Mouse (Mus musculus): ENCODE data around the gene Fgfr2.
"Not testable (repeated sequence)": the region's sequence is repeated elsewhere in the genome, so short reads cannot be mapped to it uniquely, and the experiment has no call there.

The Fgfr2 gene

DNA sequence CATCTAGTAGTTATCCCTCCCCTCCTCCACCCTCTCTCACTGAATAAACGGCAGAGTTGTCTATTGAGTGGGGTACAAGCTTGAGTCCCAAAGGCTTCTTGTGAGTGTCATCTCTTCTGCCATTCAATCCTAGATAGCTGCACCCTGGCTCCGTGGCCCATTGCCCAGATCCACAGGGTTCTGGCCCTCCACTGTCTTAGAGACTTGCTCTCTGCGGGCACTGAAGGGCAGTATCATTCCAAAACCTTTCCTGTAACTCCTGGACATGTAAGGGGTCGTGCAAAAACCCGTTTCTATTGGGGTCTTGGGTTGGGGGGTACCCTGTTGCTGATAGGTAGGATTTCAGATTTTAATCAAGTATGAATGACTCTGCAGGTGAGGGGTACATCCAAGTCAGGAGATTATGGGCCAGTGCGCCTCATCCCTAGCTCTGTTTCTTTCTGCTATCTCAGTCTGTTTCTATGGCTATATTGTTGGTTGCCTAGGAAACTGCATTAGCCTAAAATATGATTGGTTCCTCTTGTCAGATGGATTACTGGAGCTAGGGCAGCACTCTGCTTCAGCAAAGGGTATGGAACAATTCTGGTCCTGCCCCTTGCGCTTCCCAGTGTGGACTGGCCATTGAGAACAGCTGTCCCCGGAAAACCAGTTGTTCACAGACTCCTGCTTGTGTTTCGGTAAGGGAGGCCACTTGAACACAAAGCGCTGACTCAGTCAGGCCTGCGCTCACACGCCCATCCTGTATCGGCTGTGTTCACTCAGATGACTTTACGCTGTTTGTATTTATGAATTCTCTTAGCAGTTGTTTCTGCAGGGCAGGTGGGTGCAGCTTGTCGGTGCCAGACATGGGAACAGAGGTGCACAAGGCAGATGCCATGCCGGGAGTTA is 2426.6 kb downstream of the Fgfr2 start:
- no peak for DNase-seq (ENCODE audit: low spot score)

DNA sequence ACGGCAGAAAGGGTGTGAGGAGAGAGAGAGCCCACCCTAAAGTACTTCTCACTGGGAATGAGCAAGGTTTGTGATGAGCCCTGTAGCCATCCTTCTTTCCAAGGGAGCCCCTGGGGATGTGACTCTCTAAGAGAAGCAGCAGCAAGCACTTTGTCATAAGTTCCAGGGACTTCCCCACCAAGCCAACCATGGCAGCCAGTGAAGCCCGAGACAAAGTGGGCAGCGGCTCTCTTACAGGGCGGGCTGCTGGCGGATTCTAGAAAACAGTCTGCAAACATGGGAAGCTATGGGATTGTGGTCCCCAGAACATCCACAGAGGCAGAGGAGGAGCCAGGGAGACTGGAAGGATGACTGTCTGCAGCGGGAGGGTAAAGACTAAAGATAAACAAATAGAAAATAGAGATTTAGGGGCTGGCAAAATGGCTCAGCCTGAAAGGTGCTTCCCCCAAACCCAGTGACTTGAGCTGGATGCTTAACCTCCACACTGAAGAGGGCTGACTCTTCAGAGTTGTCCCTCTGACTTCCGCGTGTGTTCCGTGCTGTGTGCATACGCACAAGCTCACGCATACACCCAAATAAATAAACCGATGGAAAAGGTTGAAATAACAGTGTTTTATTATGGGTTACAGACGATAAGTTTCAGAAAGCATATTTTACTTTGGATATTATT is 2427.3 kb downstream of the Fgfr2 start:
- DNase-seq (ENCODE audit: low spot score) = no peak

- DNase-seq (ENCODE audit: low spot score) = no peak
Measured at GRCm38 (mm10) chr7:130693800-130694193, 2429.4 kb downstream of the Fgfr2 start.

GRCm38 (mm10) chr7:130692943-130693799 is 2430.0 kb downstream of the Fgfr2 start:
- DNase-seq (ENCODE audit: low spot score) = no peak

DNA sequence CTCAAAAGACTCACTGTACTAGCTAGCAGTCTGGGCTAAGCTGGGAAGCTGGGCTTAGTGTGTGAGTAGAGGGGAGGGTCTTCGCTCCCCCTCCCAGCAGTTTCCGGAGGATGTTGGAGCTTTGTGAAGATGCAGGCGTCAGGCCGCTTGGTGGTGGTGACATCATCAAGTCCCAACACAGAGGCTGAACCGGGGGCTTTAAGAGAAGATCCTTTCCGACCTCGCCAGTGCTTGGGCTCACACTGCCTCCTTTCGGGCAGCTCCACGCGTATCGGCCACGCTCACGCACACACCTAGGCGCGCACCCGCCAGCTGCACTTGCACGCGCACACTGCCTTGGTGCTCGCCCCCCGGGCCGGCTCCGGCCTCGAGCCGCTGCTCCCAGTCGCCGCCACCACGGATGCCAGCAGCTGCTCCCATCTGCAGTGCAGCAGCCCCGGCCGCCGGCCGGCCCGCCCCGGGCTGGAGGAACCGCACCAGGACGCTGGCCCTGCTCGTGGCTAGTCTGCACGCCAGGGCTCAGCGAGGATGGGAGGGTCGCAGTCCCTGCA is 2430.7 kb downstream of the Fgfr2 start:
- no peak for DNase-seq (ENCODE audit: low spot score)

- DNase-seq (ENCODE audit: low spot score) = no peak
Measured at GRCm38 (mm10) chr7:130691931-130692330, 2431.2 kb downstream of the Fgfr2 start.

GRCm38 (mm10) chr7:130690869-130691268 is 2432.3 kb downstream of the Fgfr2 start:
- DNase-seq (ENCODE audit: low spot score) = no peak

GRCm38 (mm10) chr7:130688601-130689000 is 2434.5 kb downstream of the Fgfr2 start:
- no peak for DNase-seq (ENCODE audit: low spot score)

- no peak for DNase-seq (ENCODE audit: low spot score)
Measured at GRCm38 (mm10) chr7:130681798-130682197, 2441.4 kb downstream of the Fgfr2 start.

DNA sequence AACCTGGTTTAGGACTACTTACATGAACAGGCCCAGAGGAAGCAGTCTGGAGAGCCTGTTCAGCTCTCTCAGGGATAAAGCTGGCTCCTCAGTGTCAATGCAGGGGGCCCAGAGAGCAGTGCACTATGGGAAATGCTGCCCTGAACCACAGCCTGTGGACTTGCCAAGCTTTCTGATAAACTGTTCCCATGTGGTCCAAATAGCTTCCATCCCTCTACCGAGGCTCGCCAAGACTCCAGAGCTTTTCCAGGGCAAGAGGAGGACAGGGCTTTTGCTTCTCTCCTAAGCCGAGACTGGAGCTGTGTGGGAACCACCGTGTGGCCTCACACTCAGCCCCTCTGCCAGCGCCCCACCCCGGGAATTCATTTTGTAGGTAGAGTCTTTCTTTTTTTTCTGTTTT is 2444.7 kb downstream of the Fgfr2 start:
- no peak for DNase-seq (ENCODE audit: low spot score)

DNA sequence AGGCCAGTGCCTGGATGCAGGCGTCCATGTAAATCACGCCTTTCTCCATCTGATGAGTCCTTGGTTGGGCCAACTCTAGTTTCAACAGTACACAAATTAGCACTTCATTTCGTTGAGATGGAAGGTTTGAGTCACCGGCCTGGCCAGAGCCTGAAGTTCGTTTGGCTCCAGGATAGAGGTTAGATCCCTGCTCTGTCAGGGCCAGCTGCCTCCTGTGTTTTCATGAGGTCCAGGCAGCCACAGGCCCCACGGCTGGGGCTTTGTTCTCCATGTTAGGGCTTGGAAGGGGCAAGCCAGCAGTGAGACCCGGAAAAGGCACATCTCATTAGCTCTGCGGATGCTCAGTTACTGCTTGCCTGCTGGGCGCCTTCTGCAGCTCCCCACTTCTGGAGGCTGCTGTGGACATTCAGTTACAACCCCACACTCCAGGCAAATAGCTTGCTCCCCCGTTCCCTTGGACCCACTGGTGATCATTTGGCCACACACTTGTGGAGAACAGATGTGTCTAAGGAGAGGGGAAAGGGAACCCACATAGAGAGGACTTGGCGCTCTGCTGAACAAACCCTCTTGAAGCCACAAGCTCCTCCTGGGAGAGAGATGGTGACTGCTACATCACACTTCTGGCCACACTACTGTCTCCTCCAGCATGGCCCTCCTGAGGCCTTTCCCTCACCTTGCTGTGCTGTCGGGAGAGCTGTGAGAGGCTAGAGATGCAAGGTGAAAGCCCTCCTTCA is 2445.4 kb downstream of the Fgfr2 start:
- no peak for DNase-seq (ENCODE audit: low spot score)

- no peak for DNase-seq (ENCODE audit: low spot score)
Measured at GRCm38 (mm10) chr7:130676885-130677540, 2446.1 kb downstream of the Fgfr2 start.

- DNase-seq (ENCODE audit: low spot score) = no peak
Measured at GRCm38 (mm10) chr7:130674526-130674925, 2448.6 kb downstream of the Fgfr2 start.

- DNase-seq (ENCODE audit: low spot score) = no peak
Measured at GRCm38 (mm10) chr7:130673169-130674033, 2449.7 kb downstream of the Fgfr2 start.

- DNase-seq (ENCODE audit: low spot score) = no peak
Measured at GRCm38 (mm10) chr7:130671301-130671700, 2451.8 kb downstream of the Fgfr2 start.

- DNase-seq (ENCODE audit: low spot score) = no peak
Measured at GRCm38 (mm10) chr7:130670358-130670757, 2452.8 kb downstream of the Fgfr2 start.

- no peak for DNase-seq (ENCODE audit: low spot score)
Measured at GRCm38 (mm10) chr7:130669370-130669881, 2453.7 kb downstream of the Fgfr2 start.

GRCm38 (mm10) chr7:130668729-130669281 is 2454.3 kb downstream of the Fgfr2 start:
- no peak for DNase-seq (ENCODE audit: low spot score)

- DNase-seq (ENCODE audit: low spot score) = not testable (repeated sequence)
Measured at GRCm38 (mm10) chr7:130668013-130668412, 2455.1 kb downstream of the Fgfr2 start.

Measured in spleen, adult 12 weeks (tissue).